Mouse (Mus musculus): ENCODE results near the gene Il2rb. TPM values are rescaled to one million over a fixed set of nuclear protein-coding genes. Genes with fewer than 3 reads are reported as not detected.

The Il2rb gene
- total RNA-seq, 2 experiments from 2014 or later: 0.76 to 1.4 TPM

DNA sequence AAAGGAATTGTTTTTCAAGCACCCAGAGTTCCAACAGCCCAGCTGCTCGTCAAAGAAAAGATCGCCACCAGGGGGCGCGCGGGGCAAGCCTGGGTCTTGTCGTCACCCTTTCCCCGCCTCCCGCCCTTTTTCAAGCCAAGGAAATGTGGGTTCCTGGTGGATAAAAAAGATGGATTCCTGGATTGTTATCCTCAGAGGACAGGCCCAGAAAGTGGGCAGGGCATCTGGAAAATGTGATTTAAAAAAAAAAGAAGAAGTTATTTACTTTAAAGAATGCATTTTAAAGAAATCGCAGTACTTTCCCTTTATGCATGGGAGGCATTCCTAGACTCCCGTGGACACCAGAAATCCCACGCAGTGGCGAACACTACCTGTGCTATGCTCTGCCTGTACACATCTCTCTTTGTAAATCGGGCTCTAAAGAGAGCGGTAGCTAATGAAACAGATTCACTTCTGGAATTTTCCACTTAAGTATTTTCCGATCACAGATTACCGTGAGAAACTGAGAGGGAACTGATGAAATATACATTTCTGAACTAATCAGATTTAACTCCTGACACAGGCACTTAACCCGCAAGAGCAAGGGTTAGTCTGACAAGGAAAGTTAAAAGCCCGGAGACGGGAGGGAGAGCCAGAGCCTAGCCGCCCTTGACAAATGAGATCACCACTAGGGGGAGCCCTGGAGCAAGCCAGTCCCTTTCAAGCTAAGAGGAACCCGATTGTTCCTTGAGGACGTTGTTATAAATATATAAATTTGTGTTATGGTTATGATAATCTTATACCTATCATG is 47.1 kb downstream of the Il2rb start:
- DNase-seq: peak; percentile 96 to 99

- DNase-seq: peak in 1 of 2 experiments; percentile 71
Measured at GRCm38 (mm10) chr15:78447121-78447520, 48.0 kb downstream of the Il2rb start.

DNA sequence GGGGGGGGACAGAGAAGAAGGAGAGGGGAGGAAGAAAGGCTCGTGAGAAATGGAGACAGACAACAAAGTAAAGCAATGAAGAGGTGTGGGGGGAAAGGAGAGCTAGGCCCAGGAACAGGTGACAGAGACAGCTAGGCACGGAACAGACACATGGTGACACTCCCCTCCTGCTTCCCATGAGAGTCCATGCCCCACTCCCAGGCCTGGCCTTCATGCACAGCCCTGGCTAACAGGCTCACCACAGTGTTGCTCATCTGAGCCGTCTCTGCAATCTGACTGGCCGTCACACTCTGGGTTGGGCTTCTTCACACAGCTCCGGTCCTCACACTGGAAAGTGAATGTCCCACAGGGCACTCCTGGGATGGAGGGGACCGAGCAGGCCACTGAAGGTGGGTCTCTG is 51.2 kb downstream of the Il2rb start:
- no peak for DNase-seq

GRCm38 (mm10) chr15:78442231-78442630 is 52.8 kb downstream of the Il2rb start:
- no peak for DNase-seq

- DNase-seq: no peak
Measured at GRCm38 (mm10) chr15:78438973-78439372, 56.1 kb downstream of the Il2rb start.

GRCm38 (mm10) chr15:78438505-78438904 is 56.6 kb downstream of the Il2rb start:
- no peak for DNase-seq

DNA sequence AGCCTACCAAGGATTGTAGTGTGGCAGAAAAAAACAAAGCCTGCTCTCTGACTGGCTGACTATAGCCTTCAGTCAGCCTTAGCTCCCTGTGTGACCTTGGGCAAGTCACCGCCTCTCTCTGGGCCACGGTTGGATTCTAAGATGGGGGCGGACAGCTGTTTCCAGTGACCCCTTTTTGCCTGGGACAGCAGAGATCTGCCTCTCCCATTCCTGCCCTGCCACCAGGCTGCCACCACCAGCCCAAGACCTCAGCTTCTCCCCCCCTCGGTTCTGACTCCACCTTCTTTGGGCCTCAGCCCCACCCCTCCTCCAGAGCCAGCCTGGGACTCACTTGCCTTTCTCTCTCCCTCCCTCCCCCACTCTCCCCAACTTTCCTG is 57.1 kb downstream of the Il2rb start:
- DNase-seq: peak; percentile 74 to 77

DNA sequence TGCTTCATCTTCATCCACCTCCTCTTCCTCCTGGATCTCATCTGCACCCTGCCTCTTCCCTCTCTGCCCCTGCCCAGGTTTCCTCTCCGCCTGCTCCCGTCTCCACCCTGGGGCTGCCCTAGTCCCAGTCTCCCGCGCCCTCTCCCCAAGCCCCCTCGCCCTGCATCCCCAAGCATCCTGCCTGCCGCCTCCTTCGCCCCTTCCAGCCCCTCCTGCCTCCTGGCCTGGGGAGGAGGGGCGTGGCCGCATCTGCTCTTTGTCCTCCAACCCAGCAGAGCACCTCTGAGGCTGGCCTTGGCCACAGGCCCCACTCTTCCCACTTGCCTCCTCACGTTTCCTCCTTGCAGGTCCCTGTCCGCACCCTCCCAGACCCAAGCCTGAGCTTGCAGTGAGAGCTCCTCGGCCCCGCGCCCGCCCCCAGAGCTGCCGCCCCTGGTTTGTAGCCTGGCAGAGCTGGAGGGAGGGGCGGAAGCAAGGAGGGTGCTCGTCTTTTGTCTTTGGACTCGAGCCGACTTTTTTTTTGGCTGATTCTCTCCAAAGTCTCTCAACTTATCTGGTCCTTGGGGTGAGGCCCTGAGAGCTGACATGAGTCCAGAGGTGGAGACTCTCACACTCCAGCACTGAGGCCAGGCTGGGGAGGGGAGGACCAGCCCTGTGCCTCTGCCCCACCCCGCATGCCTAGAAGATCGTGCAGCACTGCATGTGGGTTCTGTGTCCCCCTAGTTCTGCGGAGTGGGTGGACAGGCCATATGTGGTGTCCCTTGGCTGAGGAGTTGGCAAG is 57.6 kb downstream of the Il2rb start:
- DNase-seq: peak; percentile 77 to 82

- DNase-seq: peak; percentile 95 to 96
Measured at GRCm38 (mm10) chr15:78436380-78437192, 58.5 kb downstream of the Il2rb start.

DNA sequence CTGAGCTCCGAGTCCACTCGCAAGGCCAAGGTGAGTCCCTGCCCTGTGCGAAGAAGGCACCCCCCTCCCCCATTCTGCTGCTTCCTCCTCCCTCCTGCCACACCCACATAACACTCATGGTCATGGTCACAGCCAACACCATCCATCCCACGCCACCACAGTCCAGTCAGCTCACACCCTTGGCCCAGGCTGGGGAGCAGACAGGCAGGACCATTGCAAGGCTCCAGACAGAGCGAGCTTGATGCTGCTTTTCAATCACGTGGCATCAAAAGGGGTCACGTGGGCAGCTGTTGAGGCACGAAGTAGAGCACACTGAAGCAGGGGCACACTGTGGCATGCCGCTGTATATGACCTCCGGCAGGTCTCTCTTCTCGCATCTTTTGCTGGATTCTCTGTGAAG is 59.4 kb downstream of the Il2rb start:
- no peak for DNase-seq

- peak in 1 of 2 experiments; percentile 57 for DNase-seq
Measured at GRCm38 (mm10) chr15:78434896-78435520, 60.1 kb downstream of the Il2rb start.

DNA sequence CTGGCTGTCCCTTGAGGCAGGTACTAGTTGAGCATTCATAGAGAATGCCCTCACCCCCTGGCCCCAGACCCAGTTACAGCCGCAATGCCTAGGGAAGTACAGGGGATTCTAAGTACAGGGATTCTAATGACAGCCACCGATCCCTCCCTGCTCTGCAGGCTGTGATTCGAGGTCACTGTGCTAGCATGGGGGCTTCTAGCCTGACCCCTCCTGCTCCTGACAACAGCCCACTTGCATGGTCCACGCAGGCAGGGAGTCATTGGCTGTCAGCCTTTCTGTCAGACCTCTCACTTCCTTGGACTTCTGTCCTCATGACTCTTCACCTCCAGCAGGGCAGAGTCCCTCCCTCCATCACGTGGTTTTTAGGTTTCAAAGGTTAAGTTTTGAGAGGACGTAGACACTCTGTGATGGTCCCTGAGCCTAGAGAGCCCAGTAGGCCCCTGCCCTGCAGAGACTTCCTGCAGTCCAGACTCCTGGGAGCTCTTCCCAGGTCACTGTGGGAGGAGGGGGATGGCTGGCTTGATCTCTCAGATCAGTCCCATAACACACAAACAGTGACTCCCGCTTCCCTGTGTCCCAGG is 63.4 kb downstream of the Il2rb start:
- no peak for DNase-seq

- no peak for DNase-seq
Measured at GRCm38 (mm10) chr15:78430874-78431273, 64.2 kb downstream of the Il2rb start.

GRCm38 (mm10) chr15:78429871-78430622 is 65.0 kb downstream of the Il2rb start:
- DNase-seq: no peak

Other genes with a start within 250 kb of the Il2rb start
- under 1 TPM; 0.36 to 0.93 TPM for gene Csf2rb2, start 189.6 kb downstream of the Il2rb start, total RNA-seq (2021)
- gene Csf2rb, start 169.5 kb downstream of the Il2rb start, total RNA-seq (2021): 1 to 10 TPM; 2.7 to 5.9 TPM
- gene Tex33, start 99.4 kb downstream of the Il2rb start, total RNA-seq (2021): not detected
- gene Tst, start 89.4 kb downstream of the Il2rb start, total RNA-seq (2021): 100 to 1,000 TPM; 276 to 330 TPM
- gene Mpst, start 88.9 kb downstream of the Il2rb start, total RNA-seq (2021): 10 to 100 TPM; 38.8 to 57.7 TPM
- 10 to 100 TPM; 78.2 to 96.3 TPM for gene Kctd17, start 66.7 kb downstream of the Il2rb start, total RNA-seq (2021)
- 1 to 10 TPM; 1.2 to 2.3 TPM for gene Tmprss6, start 26.6 kb downstream of the Il2rb start, total RNA-seq (2021)
- 10 to 100 TPM; 38.1 to 40.7 TPM for gene C1qtnf6, start 36.1 kb upstream of the Il2rb start, total RNA-seq (2021)
- under 1 TPM; 0.30 to 0.70 TPM for gene Sstr3, start 49.4 kb upstream of the Il2rb start, total RNA-seq (2021)
- gene Rac2, start 77.5 kb upstream of the Il2rb start, total RNA-seq (2021): 1 to 10 TPM; 3.3 to 3.7 TPM
- gene Cyth4, start 101.8 kb upstream of the Il2rb start, total RNA-seq (2021): 10 to 100 TPM in 1 of 2 experiments, 1 to 10 TPM in 1; 6.8 to 10.2 TPM
- gene Elfn2, start 223.5 kb upstream of the Il2rb start, total RNA-seq (2021): 1 to 10 TPM; 2.7 to 3.0 TPM

All from adrenal gland, postnatal 36 days (tissue).